Mouse (Mus musculus) frontal cortex, adult 2 months (tissue): Measurements from ENCODE around the gene Gm9844. TPM values are rescaled to one million over a fixed set of nuclear protein-coding genes. Genes with fewer than 3 reads are reported as not detected.
"Not testable (repeated sequence)": the region's sequence is repeated elsewhere in the genome, so short reads cannot be mapped to it uniquely, and the experiment has no call there.

ENCODE experiments used
- DNase-seq, 2 experiments: peaks; one replicate each; pipeline ENCODE4 v3.0.0; 2022; ENCODE audit warnings: low spot score in 1 of 2; ENCODE audit errors: extremely low spot score in 1 of 2
- polyA plus RNA-seq: library from polyadenylated mRNA; depleted of rRNA; stranded (reverse); fragments of >200 nt; gene quantifications from 2 replicates; pipeline ENCODE4 v1.2.3, GENCODE M21; 2012

Gm9844 gene
- polyA plus RNA-seq, 1 experiment = 9.6 TPM

DNA sequence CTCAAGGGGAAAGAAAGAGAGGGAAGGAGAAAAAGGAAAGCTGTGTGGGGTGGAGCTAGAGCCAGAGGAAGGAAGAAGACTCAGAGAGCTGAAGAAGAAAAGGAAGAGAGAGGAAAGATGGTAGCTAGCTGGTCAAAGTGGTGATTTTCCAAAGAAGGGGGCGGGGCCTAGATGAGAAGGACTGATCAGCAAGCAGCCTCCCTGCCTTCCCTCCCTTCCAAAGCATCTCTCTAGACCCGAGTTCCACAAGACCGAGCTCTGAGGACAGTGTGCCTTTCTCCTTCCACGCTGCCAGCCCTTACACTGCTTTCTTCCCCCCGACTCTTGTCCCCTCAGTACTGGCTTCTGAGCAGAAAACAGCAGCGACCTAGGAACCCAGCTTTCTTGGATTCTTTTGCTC lies 2.1 kb downstream of the Gm9844 start:
- DNase-seq = no peak

DNA sequence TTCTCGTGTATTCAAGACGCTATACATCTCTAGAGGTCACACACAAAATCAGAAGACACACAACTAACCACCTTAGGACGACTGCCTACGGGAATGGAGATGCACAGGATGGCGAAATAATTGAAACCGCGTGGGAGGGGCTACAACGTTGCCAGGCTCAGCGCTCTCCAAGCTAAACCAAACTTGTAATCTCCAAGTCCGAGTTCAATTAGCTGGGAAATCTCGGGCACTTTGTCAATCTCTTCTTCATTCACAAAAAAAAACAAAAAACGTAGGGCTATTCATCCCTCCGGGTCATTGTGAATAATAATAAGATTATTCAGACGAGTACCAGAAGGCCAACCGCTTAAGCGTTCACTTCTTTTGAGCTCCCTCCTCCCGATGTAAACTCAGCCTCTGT lies 7.1 kb downstream of the Gm9844 start:
- DNase-seq = no peak

DNA sequence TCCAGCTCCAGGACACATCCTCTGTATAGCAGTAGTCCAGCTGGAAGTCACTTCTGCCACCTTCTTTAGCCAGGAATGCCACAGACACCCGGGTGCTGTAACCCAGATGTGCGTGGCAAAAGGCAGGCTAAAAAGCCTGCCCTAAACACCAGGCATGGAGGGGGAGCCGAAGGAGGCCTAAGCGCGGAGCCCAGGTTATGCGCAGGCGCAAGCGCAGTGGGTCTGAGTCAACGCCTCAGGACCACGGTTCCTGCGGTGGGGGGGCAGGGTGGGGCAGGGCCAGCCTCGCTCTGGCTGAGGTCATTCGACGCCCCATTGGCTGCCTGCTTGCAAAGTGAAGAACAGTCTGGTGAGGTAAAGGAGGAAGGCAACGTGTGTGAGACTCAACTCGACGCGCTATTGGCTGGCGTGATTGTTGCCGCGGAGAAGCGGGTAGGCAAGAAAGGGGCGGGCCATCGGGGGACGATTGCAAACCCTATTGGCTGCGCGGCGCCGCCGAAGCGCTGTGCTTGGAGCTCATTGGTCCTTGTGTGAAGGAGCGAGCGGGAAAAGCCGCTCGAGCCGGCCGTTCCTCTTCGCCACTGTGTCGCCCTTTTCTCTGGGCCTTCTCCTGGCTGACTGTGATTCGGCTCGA lies 7.6 kb downstream of the Gm9844 start, which contains the start of the genes Lypd4 and Dmrtc2:
Lypd4 (minus strand) TSS at position 410 of the 634 bp plus-strand sequence.
Dmrtc2 (plus strand) TSS at position 526 of the 634 bp plus-strand sequence.
- DNase-seq = no peak

DNA sequence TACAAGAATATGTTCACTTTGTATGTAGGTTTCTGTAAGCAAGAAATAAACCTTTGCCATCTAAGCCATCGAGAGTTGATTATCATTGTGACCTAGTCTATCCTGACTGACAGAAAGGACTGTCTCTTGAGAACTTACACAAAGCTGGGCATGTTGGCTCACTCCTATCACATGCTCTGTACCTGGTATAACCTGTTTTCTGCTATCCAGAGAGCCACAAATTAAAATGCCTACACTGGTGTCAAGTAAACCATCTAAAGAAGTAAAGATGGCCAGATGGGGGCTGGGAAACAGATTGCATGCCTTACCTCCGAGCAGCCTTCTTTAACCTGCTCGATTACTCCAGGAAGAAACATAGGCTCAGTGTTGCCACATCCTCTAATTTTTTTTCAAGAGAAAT lies 15.6 kb downstream of the Gm9844 start:
- no peak for DNase-seq

DNA sequence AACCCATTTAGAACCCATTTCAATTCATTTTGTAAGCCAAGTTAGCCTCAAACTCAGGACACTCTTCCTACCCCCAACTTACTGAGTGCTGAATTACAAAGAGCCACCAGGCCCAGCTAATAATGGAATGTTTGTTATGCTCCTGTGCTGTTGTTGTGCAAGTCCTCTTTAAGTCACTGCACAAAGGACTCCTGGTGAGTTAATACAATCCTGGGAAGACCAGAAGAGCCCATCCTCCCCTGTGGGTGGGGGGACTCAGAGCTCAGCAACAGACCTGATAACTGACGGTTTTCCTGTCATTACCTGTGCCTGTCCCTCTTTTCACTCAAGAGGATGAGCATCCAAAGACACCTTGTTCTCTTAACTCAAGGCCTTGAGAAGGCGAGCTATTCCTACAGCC lies 17.6 kb downstream of the Gm9844 start:
- no peak for DNase-seq

DNA sequence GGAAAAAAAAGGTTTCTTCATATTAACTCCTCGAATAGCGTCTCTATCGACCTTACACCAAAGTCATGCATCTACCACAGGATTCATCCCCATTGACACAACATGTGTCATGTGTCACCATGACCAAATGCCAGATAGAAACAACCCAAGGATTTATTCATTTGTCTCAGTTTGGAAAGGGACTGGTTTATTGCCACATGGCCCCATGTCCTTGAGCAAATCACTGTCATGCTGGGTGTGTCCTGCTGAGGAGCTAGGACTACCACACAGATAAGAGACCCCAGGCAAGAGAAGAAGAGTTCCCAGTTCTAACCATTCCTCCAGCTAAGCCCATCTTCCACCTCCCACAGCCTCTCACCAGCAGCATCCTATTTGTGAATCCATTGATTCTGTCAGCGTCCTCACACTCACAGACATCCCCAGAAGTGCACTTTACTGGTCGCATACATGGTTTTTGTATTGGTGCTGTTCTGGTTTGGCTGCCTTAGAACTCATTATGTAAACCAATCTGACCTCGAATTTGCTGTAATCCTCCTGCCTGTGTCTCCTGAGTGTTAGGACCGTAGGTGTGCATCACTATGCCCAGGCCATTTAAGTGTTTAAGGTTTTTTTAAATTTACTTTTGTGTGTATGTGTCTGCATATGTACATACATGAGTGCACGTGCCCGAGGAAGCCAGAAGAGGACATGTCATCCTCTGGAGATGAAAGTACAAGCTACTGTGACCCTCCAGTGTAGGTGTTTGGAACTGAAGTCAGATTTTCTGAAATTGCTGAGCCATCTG lies 20.6 kb downstream of the Gm9844 start:
- no peak for DNase-seq

DNA sequence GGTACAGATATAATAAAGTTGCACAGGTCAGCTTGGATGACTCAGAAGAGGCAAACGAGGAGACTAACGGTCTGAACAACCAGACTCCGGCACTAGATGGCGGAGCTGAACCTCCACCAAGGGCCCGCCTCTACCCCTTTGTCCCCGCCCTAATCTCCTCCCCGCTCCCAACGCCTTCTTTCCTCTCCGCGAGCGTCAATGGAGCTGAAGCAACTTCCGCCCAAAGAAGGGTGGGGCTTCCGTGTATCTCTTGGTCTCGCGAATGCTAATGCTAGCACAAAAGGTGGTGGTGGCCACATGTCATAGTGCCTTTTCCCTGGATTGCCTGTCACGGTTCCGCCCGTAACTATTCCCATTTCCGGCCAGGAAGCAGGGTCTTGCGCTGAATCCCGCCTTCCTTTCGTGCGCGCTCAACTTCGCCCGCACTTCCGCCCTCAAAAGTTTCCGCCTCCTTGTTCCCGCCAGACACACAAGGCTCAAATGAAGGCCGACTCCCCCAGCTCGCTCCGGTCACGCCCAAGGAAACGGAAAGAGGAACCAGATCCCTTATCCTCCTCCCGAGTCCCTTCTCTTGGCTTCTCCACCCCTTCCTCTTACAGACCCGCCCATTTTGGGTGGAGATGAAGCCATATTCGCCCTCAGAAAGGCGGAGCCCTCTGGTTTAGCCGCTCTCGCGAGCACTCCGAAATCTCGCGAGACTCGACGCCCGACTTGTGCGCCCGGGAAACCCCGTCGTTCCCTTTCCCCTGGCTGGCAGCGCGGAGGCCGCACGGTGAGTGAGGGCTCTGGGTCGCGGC lies 22.1 kb downstream of the Gm9844 start, which contains the start of gene Rps19:
Rps19 (plus strand) TSS at position 476 of the 797 bp plus-strand sequence.
- DNase-seq = peak; percentile 98

DNA sequence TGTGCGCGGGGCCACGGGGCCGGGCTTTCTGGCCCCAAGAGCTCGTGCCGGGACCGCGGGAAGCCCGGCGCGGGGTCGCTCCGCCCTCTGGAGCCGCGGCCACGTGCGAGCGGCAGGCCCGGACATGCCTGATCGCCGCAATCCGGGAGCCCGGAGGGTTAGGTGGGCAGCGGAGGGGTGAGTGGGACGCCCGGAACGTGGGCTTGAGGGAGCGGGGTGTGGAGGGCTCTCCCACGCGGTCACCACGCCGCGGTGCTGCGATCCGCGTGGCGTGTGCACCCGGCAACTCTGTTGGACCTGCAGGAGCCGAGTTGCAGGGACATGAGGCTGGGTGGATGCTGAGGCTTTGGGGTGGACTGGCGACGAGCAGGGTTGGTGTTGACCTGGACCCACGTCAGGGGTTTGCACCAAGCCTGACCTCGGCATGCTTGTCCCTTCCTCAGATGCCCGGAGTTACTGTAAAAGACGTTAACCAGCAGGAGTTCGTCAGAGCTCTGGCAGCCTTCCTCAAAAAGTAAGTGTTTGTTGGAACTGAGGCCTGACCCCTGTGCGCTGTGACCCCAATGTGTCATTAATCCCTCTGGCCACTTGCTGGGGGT lies 22.8 kb downstream of the Gm9844 start:
- DNase-seq = no peak

DNA sequence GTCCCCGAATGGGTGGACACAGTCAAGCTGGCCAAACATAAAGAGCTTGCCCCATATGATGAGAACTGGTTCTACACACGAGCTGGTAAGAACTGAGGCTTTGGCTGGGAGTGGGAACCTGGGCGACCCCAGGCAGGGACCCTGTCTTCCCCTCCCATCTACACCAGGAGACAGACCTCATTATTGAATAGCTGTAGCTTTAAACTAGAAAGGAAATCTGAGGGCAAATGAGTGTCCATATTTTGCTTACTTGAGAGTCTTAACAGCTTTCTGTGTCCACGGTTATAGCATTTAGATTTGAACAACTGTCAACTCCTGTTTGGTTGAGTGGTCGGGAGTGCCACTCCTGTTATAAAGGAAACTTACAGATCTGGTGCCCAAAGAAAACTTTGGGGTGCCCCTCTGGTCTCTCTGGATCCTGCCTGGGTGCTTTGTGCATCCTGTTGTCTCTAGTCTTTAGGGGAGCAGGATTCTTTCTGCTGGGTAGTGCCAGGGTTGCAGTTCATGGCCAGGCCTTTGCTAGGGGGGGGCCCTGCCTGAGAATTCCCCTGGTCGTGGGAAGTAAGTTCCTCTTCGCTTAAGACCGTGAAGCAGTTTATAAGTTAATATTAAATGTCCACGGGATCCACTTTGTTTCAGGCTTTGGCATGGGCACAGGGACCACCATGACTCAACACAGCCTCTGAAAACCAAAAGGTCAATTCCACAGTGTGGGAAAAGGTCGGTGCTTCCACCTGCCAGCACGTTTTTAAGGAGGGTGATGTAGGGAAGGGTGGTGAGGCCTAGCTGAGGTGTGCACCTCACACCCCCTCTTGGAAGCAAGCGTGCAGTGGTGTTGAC lies 23.7 kb downstream of the Gm9844 start:
- DNase-seq = no peak

DNA sequence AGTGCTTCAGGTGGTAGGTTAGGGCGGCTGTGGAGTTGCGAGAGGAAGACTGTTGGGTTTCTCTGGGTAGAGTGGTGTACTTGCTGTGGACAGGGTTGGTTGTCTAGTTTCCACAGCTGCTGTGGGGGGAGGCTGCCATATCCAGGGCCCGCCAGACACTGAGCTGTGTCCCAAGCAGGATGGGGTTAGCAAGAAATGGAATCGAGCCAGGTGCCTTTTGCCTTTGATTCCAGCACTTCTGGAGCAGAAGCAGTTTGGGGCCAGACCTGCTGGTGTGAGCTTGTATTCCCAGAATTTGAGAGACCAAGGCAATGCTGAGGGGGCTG lies 24.3 kb downstream of the Gm9844 start:
- DNase-seq = no peak

DNA sequence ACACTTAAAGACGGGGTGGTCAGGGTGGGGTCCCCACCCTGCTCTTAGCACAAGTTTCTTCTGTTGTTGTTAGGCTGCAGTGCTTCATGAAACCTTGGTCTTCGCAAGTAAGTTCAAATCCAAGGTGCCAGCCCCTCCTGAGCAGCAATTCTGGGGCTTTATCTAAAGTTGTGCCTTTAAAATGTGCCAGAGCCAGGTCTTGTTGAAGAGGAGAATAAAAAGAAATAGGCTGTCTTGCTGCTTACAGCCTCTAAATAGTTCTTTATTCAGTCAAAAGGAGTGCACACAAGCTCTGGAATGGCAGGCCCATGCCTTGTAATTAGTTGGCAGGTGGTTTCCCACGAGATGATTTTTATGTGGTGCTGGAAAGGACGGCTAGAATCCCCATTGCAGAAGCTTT lies 25.1 kb downstream of the Gm9844 start:
- no peak for DNase-seq

DNA sequence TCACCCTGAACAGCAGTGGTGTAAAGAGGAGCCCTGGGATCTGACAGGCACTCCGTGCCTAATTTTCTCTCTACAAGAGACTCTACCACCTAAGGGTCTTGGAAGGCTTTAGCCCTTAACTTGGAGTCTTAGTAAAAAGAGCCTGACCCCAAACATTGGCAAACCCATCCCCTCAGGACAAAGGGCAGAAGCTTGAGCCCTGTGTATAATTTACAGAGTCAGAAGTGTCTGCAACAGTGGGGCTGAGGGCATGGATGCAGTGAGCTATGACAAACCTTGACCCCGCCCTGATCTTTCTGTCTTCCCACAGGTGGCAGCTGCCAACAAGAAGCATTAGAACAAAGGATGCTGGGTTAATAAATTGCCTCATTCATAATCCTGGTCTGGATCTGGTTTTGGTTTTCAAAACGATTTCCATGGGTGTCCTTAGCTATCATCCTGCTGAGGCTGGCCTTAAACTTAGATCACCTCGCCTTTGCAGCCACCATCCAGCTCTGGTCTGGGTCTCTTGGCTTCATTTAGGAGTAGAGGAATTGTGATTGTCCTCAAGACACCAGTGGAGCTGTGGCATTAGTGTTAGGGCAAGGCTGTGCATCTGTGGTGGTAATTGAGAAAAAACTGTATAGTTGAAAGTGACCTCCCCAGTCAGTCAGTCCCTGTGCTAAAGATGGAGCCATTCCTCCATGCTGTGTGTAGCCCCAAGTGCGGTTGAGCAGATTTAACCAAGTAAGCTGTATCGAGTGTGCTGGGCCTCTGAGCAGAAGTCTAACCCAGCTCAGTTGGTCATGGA lies 27.6 kb downstream of the Gm9844 start:
- DNase-seq = no peak

DNA sequence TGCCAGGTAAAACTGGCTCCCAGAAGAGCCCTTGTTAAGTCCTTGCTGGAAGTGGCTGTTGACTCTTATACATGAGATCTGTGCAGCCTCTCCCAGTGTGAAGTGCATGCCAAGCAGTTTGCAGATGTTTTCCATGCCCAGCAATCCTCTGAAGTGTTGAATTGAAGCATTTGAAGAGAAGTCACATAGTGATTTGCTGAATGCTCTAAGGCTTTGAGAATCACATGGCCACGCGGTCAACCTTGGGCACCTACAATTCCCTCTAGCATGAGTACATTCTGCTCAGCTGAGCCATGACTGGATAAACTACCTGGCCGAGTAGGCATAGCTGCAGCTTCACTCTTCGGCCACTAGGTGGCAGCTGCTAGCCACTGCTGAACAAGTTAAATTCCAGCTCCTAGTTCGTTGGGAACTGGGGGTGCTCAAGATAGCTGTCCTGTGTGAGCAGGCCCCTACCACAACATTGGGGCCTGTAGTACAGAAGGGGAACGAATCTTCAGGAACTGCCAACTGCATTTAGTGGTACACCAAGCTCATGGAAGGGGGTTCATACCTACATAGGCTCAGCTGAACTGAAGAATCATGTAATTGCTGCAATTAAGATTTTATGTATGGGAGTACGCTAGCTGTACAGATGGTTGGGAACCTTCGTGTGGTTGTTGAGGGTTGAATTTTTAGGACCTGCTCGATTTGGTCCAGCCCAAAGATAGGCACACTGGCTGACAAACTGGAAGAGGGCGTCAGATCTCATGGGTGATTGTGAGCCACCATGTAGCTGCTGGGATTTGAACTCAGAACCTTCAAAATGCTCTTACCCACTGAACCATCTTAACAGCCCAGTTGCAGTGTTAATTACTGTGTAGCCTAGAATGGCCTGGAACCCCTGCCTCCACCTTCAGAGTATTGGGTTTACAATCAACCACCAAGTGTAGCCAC lies 28.5 kb downstream of the Gm9844 start:
- peak; percentile 36 to 83 for DNase-seq

DNA sequence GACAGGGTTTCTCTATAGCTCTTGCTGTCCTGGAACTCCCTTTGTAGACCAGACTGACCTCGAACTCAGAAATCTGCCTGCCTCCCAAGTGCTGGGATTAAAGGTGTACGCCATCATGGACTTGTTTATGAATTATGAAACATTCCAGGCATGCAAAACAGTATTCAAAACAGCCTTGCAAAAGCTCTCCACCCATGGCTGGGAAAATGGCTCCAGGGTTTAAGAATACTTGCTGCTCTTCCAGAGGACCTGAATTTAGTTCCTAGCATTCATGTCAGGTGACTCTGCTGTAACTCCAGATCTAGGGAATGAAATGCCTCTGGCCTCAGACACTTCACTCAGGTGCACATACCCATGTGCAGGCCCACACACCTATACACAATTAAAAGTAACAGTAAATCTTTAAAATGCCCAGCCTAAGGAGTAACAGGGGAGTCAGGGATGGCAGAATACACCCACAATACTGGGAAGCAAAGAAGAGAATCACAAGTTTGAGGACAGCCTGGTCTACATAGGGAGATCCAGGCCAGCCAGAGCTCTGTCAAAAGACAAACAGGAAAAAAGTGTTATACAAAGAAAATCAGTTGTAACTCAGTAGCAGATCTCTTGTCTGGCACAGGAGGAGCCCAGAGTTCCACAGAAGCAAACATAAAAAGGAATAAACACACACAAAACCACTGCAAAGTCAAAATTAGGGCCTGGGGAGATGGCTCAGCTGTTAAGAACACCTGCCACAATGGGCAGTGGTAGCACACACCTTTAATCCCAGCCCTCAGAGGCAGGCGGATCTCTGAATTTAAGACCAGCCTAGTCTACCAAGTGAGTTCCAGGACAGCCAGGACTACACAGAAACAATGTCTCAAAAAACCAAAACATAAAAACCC lies 29.5 kb downstream of the Gm9844 start:
- DNase-seq = no peak

DNA sequence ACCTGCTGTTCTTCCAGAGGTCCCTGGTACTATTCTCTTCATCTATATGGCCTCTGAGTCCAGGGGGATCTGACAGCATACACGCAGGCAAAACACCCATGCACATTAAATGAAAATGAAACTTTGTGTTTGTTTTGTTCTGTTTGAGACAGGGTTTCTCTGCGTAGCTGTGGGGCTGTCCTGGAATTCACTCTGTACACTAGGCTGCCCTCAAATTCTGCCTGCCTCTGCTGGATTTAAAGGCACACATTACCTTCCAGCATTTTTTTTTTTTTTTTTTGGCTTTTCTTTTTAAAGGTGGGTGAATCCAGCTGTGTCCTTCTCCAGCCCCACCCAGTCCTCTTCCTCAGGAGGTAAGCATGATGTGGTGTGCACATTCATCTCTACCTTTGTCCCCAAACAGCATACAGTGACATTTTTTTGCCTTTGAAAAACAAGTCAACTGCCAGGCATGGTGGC lies 30.1 kb downstream of the Gm9844 start:
- no peak for DNase-seq

DNA sequence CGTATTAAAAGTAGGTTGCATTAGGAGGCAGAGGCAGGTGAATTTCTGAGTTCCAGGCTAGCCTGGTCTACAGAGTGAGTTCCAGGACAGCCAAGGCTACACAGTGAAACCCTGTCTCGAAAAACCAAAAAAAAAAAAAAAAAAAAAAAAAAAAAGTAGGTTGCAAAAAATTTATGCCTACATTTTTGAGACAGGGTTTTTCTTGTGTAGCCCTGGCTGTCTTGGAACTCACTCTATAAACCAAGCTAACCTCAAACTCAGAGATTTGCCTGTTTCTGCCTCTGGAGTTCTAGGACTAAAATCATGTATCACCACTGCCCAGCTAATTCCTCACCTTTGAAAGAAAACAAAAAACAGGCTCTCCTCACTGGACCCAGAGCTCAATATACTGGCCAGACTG lies 33.7 kb downstream of the Gm9844 start:
- not testable (repeated sequence) for DNase-seq

DNA sequence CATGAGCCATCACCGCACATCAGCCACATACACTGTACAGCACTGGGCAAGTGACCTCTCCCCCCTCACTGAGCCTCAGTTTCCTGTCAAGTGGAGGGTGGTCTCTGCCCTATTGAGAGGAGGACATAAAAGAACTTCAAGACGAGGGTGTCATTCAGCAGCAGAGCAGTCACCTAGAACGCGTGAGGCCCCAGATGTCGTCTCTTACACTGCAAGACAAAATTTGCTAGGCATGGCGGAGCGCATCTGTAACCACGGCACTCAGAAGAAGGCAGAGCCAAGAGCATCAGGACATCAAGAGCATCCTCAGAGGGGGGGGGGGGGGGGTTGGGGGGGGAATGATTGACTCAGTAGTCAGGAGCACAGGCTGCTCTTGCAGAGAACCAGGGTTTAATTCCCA lies 34.3 kb downstream of the Gm9844 start:
- no peak for DNase-seq
